Mouse (Mus musculus) neural tube, embryonic 15.5 days (tissue): Measurements from ENCODE around the gene Cyp4f17. TPM values are rescaled to one million over a fixed set of nuclear protein-coding genes. Genes with fewer than 3 reads are reported as not detected.

Source experiments
- ATAC-seq: fragments of 200-750 bp; cut with Nextera tagmentation; 2 replicates; pipeline ENCODE4 v1.8.0; 2017; ENCODE audit warnings: mild to moderate bottlenecking, moderate TSS enrichment, moderate library complexity; ENCODE audit not compliant: low FRiP score
- H3K27ac ChIP-seq: fragments of 300-500 bp; sonication (generic); replicated peaks from 2 replicates; pipeline ENCODE4 v1.5.1; 2015; ENCODE audit warnings: mild to moderate bottlenecking, inconsistent platforms
- H3K27me3 ChIP-seq: fragments of 300-500 bp; sonication (generic); replicated peaks from 2 replicates; pipeline ENCODE4 v1.6.1; 2015; ENCODE audit warnings: inconsistent platforms
- H3K36me3 ChIP-seq: fragments of 300-500 bp; sonication (generic); 2 replicates; pipeline ENCODE4 v1.6.1; 2015; ENCODE audit warnings: inconsistent platforms
- H3K4me1 ChIP-seq: fragments of 300-500 bp; sonication (generic); 2 replicates; pipeline ENCODE4 v1.6.1; 2015; ENCODE audit warnings: inconsistent platforms
- H3K4me2 ChIP-seq: fragments of 300-500 bp; sonication (generic); 2 replicates; pipeline ENCODE4 v1.6.1; 2015; ENCODE audit warnings: inconsistent platforms, mild to moderate bottlenecking, moderate library complexity
- H3K4me3 ChIP-seq: fragments of 300-500 bp; sonication (generic); replicated peaks from 2 replicates; pipeline ENCODE4 v1.5.1; 2015; ENCODE audit warnings: mild to moderate bottlenecking, inconsistent platforms
- H3K9ac ChIP-seq: fragments of 300-500 bp; sonication (generic); replicated peaks from 2 replicates; pipeline ENCODE4 v1.6.1; 2015; ENCODE audit warnings: mild to moderate bottlenecking, inconsistent platforms
- H3K9me3 ChIP-seq: fragments of 300-500 bp; sonication (generic); replicated peaks from 2 replicates; pipeline ENCODE4 v1.6.1; 2016; ENCODE audit warnings: inconsistent platforms
- WGBS: fragments of 180-500 bp; shearing (Covaris S2); methylation state at CpG from one replicate; pipeline ENCODE4 v1.1.7; 2015; ENCODE audit warnings: mixed read lengths; 5-methylcytosine and 5-hydroxymethylcytosine counted together
- polyA plus RNA-seq: library from polyadenylated mRNA; unstranded; fragments of >200 nt; fragmentation: Nextera tagmentation; extraction: Ambion mirVana; gene quantifications from 2 replicates; pipeline ENCODE4 v1.2.1, GENCODE M21; 2015

Gene Cyp4f17
- polyA plus RNA-seq: 10.8 and 12.4 TPM in 2 replicates

GRCm38 (mm10) chr17:32505851-32506728 is at the start of gene Cyp4f17:
Gene Cyp4f17, plus strand, starts transcription at chr17:32506050.
- peak within 1 kb of the TSS; percentile 75 for H3K27ac ChIP-seq
- peaks cover 22% of the 10 kb centered on the region for H3K4me1 ChIP-seq
- peak within 1 kb of the TSS; percentile 74 for H3K4me2 ChIP-seq
- no peaks in the 10 kb centered on the region for H3K9me3 ChIP-seq
- H3K9ac ChIP-seq: peak within 1 kb of the TSS; percentile 58
- peaks cover 11% of the 10 kb centered on the region; the same call in 1 of the 2 replicates for H3K36me3 ChIP-seq
- peak within 1 kb of the TSS; percentile 45 for H3K4me3 ChIP-seq
- WGBS: under 1% methylated on average over 28 of the region's 30 CpGs
- no peaks in the 10 kb centered on the region for H3K27me3 ChIP-seq
- ATAC-seq: peak; percentile 92

DNA sequence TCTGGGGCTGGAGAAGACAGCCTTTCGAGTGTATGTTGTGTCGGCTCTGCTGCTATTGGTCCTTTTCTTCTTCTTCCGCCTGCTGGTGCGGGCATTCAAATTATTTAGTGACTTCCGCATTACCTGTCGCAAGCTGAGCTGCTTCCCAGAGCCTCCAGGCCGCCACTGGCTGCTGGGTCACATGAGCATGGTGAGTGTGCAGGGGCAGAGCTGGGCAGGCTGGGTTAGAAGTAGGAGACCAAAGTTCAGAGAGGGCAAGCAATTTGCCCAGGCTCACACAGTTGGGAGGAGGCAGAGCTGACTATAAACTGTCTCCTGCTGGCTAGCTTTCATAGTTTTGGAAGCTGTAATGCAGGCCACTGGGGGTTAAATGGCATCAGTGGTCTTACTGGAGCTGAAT is 37.4 kb upstream of the Cyp4f17 start:
- H3K9ac ChIP-seq: no peak overlapping the region
- no peaks in the 10 kb centered on the region for H3K9me3 ChIP-seq
- 59% methylated on average over 7 of the region's 7 CpGs for WGBS
- H3K4me2 ChIP-seq: no peak overlapping the region
- H3K27me3 ChIP-seq: no peaks in the 10 kb centered on the region
- H3K4me1 ChIP-seq: no peaks in the 10 kb centered on the region
- no peak overlapping the region for H3K4me3 ChIP-seq
- ATAC-seq: no peak
- H3K36me3 ChIP-seq: no peaks in the 10 kb centered on the region
- no peak overlapping the region for H3K27ac ChIP-seq

- no peak for ATAC-seq
These were observed 35.1 kb upstream of the Cyp4f17 start for GRCm38 (mm10) chr17:32470795-32471194.

DNA sequence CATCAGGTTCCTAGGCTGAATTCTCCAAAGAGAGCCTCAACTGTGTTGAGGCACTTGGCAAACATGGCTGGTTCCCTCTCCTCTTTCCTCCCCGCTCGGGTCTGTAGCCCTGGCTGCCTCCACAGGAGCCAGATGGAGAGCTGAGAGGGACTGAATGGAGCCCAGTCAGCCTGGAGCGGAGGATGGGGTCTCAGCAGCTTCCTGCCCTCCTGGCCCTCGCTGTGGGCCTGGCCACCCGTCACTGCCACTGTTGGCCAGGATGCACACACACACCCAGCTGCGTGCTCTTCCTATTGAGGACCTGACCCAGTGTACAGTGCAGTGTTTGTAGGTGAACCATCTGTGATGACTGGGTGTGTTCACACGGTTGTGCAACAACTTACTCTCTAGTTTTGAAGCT is 33.7 kb upstream of the Cyp4f17 start:
- Histone ChIP-seq H3K4me1 (no peaks in the 10 kb centered on the region), H3K27ac (no peak overlapping the region), H3K9me3 (no peaks in the 10 kb centered on the region), H3K4me2 (no peak overlapping the region), H3K36me3 (no peaks in the 10 kb centered on the region), H3K9ac (no peak overlapping the region), H3K27me3 (no peaks in the 10 kb centered on the region), H3K4me3 (no peak overlapping the region)
- WGBS: 68% methylated on average over 7 of the region's 7 CpGs
- ATAC-seq: no peak

More at GRCm38 (mm10) chr17:32470795-32471194, 35.1 kb upstream of the Cyp4f17 start:
- Histone ChIP-seq H3K27me3 (no peaks in the 10 kb centered on the region), H3K4me3 (no peak overlapping the region), H3K4me1 (no peaks in the 10 kb centered on the region), H3K27ac (no peak overlapping the region), H3K9me3 (no peaks in the 10 kb centered on the region), H3K4me2 (no peak overlapping the region), H3K9ac (no peak overlapping the region), H3K36me3 (no peaks in the 10 kb centered on the region)
- 88% methylated on average over 4 of the region's 4 CpGs for WGBS

DNA sequence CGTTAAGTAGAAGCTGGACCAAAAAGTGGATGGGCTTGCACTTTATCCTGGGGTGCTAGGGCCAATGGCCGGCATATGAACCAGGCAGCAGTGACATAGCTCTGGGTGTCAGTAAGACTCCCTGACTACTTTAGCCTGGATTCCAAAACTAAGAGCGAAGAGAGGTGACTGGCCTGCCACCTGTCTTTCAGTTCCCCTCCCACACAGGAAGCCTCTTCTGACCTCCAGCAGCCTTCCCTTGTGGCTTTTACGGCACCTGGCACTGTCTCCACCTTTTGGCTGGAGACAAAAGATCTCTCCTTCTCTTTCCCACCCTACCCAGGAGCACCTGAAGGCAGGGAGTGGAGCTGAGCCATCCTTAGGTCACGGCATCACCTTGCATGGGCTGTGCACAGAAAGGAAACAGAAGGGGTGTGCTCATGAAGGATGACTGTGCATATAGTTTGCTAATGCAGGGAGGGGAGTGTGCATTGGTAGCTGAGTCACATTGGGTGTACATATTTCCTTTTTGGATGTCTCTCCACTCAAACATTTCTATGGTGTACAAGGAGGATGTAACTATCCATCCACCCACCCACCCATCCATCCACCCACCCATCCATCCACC is 30.8 kb upstream of the Cyp4f17 start:
- 89% methylated on average over 5 of the region's 5 CpGs for WGBS
- Histone ChIP-seq H3K27ac (no peak overlapping the region), H3K27me3 (no peaks in the 10 kb centered on the region), H3K4me3 (no peak overlapping the region), H3K4me2 (no peak overlapping the region), H3K9ac (no peak overlapping the region), H3K9me3 (no peaks in the 10 kb centered on the region), H3K36me3 (no peaks in the 10 kb centered on the region), H3K4me1 (no peaks in the 10 kb centered on the region)
- no peak for ATAC-seq

DNA sequence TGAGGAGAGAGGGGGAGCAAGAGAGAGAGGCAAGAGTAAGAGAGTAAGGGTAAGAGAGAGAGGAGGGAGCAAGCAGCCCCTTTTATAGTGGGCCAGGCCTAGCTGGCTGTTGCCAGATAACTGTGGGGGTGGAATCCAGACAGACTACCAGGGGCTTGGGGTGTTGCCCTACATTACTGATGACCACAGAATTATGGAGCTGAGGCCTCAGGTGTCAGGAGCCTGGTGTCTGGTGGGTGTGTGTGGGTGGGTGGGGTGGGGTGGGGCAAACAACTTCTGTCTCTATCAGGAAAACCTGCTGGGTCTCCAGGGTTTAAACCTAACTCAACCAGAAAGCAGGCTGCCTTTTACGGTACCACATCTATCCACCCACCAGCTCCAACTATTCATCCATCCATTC is 28.6 kb upstream of the Cyp4f17 start:
- ATAC-seq: no peak
- Histone ChIP-seq H3K36me3 (no peaks in the 10 kb centered on the region), H3K4me3 (no peak overlapping the region), H3K27me3 (peaks cover 3% of the 10 kb centered on the region; the same call in 1 of the 2 replicates), H3K9ac (no peak overlapping the region), H3K9me3 (no peaks in the 10 kb centered on the region), H3K27ac (no peak overlapping the region), H3K4me2 (no peak overlapping the region), H3K4me1 (no peaks in the 10 kb centered on the region)
- WGBS: 100% methylated on average over 1 of the region's 1 CpGs

DNA sequence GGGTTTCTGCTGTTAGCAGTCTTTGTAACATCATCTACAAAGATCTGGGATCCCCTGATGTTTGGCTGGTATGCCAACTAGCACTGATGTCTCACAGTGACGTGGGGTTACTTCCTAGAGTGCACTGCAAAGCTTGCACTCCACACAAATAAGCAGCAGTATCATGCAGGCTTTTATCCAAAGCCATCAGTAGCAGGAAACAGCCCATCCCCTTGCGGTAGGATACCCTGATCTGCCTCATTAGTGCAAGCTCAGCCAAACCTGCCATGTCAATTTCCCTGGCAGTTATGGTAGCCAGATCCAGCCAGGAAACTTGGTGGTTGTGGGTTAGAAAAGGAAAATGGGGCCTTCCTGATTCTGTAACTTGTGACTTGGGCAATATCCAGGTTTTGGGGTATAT is 27.1 kb upstream of the Cyp4f17 start:
- no peak overlapping the region for H3K4me3 ChIP-seq
- H3K9ac ChIP-seq: no peak overlapping the region
- WGBS: 66% methylated on average over 2 of the region's 2 CpGs
- ATAC-seq: no peak
- no peak overlapping the region for H3K27ac ChIP-seq
- no peaks in the 10 kb centered on the region for H3K36me3 ChIP-seq
- H3K4me2 ChIP-seq: no peak overlapping the region
- H3K9me3 ChIP-seq: no peaks in the 10 kb centered on the region
- peaks cover 3% of the 10 kb centered on the region; the same call in 1 of the 2 replicates for H3K27me3 ChIP-seq
- peaks cover 5% of the 10 kb centered on the region for H3K4me1 ChIP-seq

GRCm38 (mm10) chr17:32479554-32480506 is 26.0 kb upstream of the Cyp4f17 start:
- H3K4me3 ChIP-seq: no peak overlapping the region
- ATAC-seq: no peak
- no peaks in the 10 kb centered on the region for H3K36me3 ChIP-seq
- peaks cover 5% of the 10 kb centered on the region for H3K4me1 ChIP-seq
- H3K4me2 ChIP-seq: no peak overlapping the region
- no peaks in the 10 kb centered on the region for H3K9me3 ChIP-seq
- no peak overlapping the region for H3K9ac ChIP-seq
- H3K27me3 ChIP-seq: peaks cover 3% of the 10 kb centered on the region; the same call in 1 of the 2 replicates
- H3K27ac ChIP-seq: no peak overlapping the region
- 21% methylated on average over 7 of the region's 8 CpGs for WGBS

DNA sequence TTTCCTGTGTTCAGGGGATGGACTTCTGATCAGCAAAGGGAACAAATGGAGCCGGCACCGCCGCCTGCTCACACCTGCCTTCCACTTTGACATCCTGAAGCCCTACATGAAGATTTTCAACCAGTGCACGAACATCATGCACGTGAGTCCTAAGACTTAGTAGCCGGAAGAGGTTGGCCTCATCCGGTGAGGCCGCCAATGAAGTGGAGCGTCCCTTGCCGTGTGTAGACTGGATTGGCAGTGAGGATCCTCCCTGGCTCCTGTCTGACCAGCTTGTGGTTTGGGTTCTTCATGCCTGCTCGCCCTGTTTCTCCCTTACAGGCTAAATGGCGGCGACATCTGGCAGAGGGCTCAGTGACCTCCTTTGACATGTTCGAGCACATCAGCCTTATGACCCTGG is 24.1 kb upstream of the Cyp4f17 start:
- no peak overlapping the region for H3K4me3 ChIP-seq
- no peak for ATAC-seq
- no peak overlapping the region for H3K4me2 ChIP-seq
- WGBS: 85% methylated on average over 14 of the region's 14 CpGs
- H3K27ac ChIP-seq: no peak overlapping the region
- H3K9ac ChIP-seq: no peak overlapping the region
- no peaks in the 10 kb centered on the region for H3K36me3 ChIP-seq
- peaks cover 5% of the 10 kb centered on the region for H3K4me1 ChIP-seq
- H3K9me3 ChIP-seq: no peaks in the 10 kb centered on the region
- peaks cover 3% of the 10 kb centered on the region; the same call in 1 of the 2 replicates for H3K27me3 ChIP-seq

DNA sequence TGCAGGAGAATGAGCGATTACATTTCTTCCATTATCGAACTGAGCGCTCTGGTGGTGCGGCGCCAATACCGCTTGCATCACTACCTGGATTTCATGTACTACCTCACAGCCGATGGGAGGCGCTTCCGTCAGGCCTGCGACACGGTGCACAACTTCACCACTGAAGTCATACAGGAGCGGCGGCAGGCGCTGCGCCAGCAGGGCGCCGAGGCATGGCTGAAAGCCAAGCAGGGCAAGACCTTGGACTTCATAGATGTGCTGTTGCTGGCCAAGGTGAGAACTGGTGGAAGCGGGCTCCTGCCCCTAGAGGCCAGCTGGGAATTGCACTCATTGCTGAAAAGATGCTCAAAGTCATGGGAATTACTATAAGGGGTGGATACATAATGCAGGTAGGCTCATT is 22.6 kb upstream of the Cyp4f17 start:
- Histone ChIP-seq H3K36me3 (no peaks in the 10 kb centered on the region), H3K4me3 (peak overlapping the region; percentile 36), H3K27me3 (peaks cover 3% of the 10 kb centered on the region; the same call in 1 of the 2 replicates), H3K4me1 (peaks cover 5% of the 10 kb centered on the region), H3K4me2 (peak overlapping the region; percentile 58), H3K27ac (no peak overlapping the region; the same call in 1 of the 2 replicates), H3K9me3 (no peaks in the 10 kb centered on the region), H3K9ac (peak overlapping the region; percentile 38; the same call in 1 of the 2 replicates)
- 17% methylated on average over 18 of the region's 18 CpGs for WGBS
- ATAC-seq: peak; percentile 76; the same call in 1 of the 2 replicates
